Mouse (Mus musculus) embryonic facial prominence, embryonic 12.5 days (tissue): ENCODE measurements around the gene Srpr. TPM values are rescaled to one million over a fixed set of nuclear protein-coding genes. Genes with fewer than 3 reads are reported as not detected.
A peak's percentile ranks its signal among the peaks of the same experiment; 100 is the strongest.

Source experiments
- ATAC-seq: fragments of 200-750 bp; cut with Nextera tagmentation; 2 replicates; pipeline ENCODE4 v1.8.0; 2017; ENCODE audit not compliant: insufficient number of reproducible peaks, insufficient read depth, low FRiP score, low TSS enrichment
- H3K27ac ChIP-seq: fragments of 300-500 bp; sonication (generic); 2 replicates; pipeline ENCODE4 v1.5.1; 2016; ENCODE audit warnings: mild to moderate bottlenecking
- H3K27me3 ChIP-seq: fragments of 300-500 bp; sonication (generic); 2 replicates; pipeline ENCODE4 v1.6.1; 2016; ENCODE audit warnings: mild to moderate bottlenecking, moderate library complexity
- H3K36me3 ChIP-seq: fragments of 300-500 bp; sonication (generic); 2 replicates; pipeline ENCODE4 v1.6.1; 2016; ENCODE audit warnings: mild to moderate bottlenecking
- H3K4me1 ChIP-seq: fragments of 300-500 bp; sonication (generic); 2 replicates; pipeline ENCODE4 v1.6.1; 2016
- H3K4me2 ChIP-seq: fragments of 300-500 bp; sonication (generic); replicated peaks from 2 replicates; pipeline ENCODE4 v1.6.1; 2016; ENCODE audit warnings: mild to moderate bottlenecking, moderate library complexity
- H3K4me3 ChIP-seq: fragments of 300-500 bp; sonication (generic); 2 replicates; pipeline ENCODE4 v1.5.1; 2016; ENCODE audit warnings: mild to moderate bottlenecking
- H3K9ac ChIP-seq: fragments of 300-500 bp; sonication (generic); 2 replicates; pipeline ENCODE4 v1.6.1; 2016; ENCODE audit warnings: mild to moderate bottlenecking, moderate library complexity
- H3K9me3 ChIP-seq: fragments of 300-500 bp; sonication (generic); 2 replicates; pipeline ENCODE4 v1.6.1; 2016; ENCODE audit warnings: mild to moderate bottlenecking, moderate library complexity
- WGBS: fragments of 180-500 bp; shearing (Covaris S2); methylation state at CpG from one replicate; pipeline ENCODE4 v1.1.7; 2016; 5-methylcytosine and 5-hydroxymethylcytosine counted together
- polyA plus RNA-seq: library from polyadenylated mRNA; unstranded; fragments of >200 nt; fragmentation: Nextera tagmentation; extraction: Ambion mirVana; gene quantifications from 2 replicates; pipeline ENCODE4 v1.2.1, GENCODE M21; 2016

The Srpr gene
- polyA plus RNA-seq, 1 experiment from 2014 or later, result 112 TPM

GRCm38 (mm10) chr9:35194048-35194447, 5.9 kb upstream of the Srpr start:
- H3K4me2 ChIP-seq, result no peak overlapping the region
- H3K27me3 ChIP-seq, result no peaks in the 10 kb centered on the region
- no peaks in the 10 kb centered on the region for H3K4me1 ChIP-seq
- 90% methylated on average over 3 of the region's 3 CpGs for WGBS
- no peak for ATAC-seq
- H3K9ac ChIP-seq, result no peak overlapping the region
- H3K4me3 ChIP-seq, result no peak overlapping the region
- H3K36me3 ChIP-seq, result peaks cover 14% of the 10 kb centered on the region
- no peaks in the 10 kb centered on the region for H3K9me3 ChIP-seq
- H3K27ac ChIP-seq, result no peak overlapping the region

DNA sequence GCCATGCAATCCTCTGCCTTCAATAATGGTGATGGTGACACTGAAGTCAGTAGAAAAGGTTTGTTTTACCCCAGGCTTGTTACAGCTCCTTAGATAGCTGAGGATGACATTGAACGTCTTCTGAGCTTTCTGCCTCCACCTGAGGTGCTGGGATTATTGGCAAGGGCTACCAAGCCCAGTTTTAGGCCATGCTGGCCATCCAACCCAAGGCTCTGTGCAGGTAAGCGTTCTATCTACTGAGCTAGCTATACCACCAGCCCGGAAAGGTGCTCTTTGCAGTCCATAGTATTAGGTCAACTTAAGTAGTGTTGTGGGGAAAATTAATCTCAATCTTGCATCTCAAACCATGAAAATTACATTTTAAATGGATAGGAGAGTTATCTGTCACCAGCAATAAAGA, 2.4 kb upstream of the Srpr start:
- no peak overlapping the region for H3K4me2 ChIP-seq
- no peak for ATAC-seq

GRCm38 (mm10) chr9:35198351-35198750, 1.6 kb upstream of the Srpr start:
- 79% methylated on average over 10 of the region's 10 CpGs for WGBS
- Histone ChIP-seq H3K4me3 (no peak overlapping the region), H3K4me1 (peaks cover 7% of the 10 kb centered on the region; the same call in 1 of the 2 replicates), H3K27me3 (no peaks in the 10 kb centered on the region), H3K4me2 (no peak overlapping the region), H3K9ac (0 out of 2 replicates have a peak overlapping the region, but pooled peaks have one; percentile 4), H3K27ac (no peak overlapping the region), H3K9me3 (no peaks in the 10 kb centered on the region), H3K36me3 (no peaks in the 10 kb centered on the region)
- no peak for ATAC-seq

More for the DNA sequence above, 2.4 kb upstream of the Srpr start:
- H3K36me3 ChIP-seq, result no peaks in the 10 kb centered on the region
- H3K4me1 ChIP-seq, result peaks cover 7% of the 10 kb centered on the region; the same call in 1 of the 2 replicates
- no peaks in the 10 kb centered on the region for H3K9me3 ChIP-seq
- WGBS, result 91% methylated on average over 3 of the region's 3 CpGs
- no peak overlapping the region for H3K27ac ChIP-seq
- H3K9ac ChIP-seq, result no peak overlapping the region
- no peak overlapping the region for H3K4me3 ChIP-seq
- no peaks in the 10 kb centered on the region for H3K27me3 ChIP-seq

DNA sequence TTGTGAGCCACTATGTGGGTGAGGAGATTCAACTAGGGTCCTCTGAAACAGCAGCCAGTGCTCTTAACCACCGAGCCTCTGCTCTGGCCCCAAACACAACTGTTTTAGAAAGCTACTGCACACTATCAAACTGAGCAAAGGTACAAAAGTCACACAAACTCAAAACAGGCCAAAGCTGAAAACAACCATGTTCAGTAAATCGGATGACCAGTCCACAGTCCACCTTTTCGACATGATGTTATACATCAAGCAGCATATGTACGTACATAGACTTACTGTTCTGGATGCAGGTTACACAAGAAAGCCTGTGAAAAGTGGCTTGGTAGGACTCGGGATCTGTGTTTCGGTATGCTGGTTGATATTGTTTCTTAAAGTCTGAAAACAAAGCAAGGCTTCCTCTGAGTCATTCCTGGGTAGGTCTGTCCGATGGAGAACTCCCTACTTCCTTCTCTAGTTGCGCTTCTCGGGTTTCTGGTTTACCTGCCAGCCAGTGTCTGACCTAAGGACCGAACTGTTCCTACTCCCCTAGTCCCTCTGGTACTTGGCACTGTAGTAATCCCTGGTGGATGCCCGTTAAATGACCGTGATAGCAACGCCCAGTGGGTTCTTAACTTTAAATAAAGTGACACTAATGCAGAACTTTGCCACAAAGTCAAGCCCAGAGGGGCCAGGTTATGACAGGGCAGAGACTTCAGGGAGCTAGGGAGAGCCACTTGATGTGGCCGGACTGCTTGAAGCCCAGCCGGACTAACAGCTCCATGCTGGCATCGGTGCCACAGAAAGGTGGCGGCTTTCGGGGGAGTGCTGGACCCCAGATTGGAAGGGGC, 817 bp upstream of the Srpr start:
- H3K36me3 ChIP-seq, result no peaks in the 10 kb centered on the region
- no peaks in the 10 kb centered on the region for H3K27me3 ChIP-seq
- H3K4me3 ChIP-seq, result peak overlapping the region; percentile 65
- H3K4me2 ChIP-seq, result peak overlapping the region; percentile 73
- H3K27ac ChIP-seq, result peak overlapping the region; percentile 46; the same call in 1 of the 2 replicates
- H3K9ac ChIP-seq, result peak overlapping the region; percentile 78
- H3K4me1 ChIP-seq, result peaks cover 7% of the 10 kb centered on the region; the same call in 1 of the 2 replicates
- peak; percentile 48 for ATAC-seq
- WGBS, result 23% methylated on average over 18 of the region's 18 CpGs
- no peaks in the 10 kb centered on the region for H3K9me3 ChIP-seq

GRCm38 (mm10) chr9:35200529-35201060, 620 bp downstream of the Srpr start:
- peaks cover 13% of the 10 kb centered on the region for H3K36me3 ChIP-seq
- no peak for ATAC-seq
- H3K4me1 ChIP-seq, result peaks cover 7% of the 10 kb centered on the region; the same call in 1 of the 2 replicates
- H3K27me3 ChIP-seq, result no peaks in the 10 kb centered on the region
- peak overlapping the region; percentile 65 for H3K4me3 ChIP-seq
- WGBS, result 69% methylated on average over 9 of the region's 9 CpGs
- no peaks in the 10 kb centered on the region for H3K9me3 ChIP-seq
- H3K27ac ChIP-seq, result no peak overlapping the region
- no peak overlapping the region for H3K9ac ChIP-seq
- H3K4me2 ChIP-seq, result peak overlapping the region; percentile 73

- H3K4me1 ChIP-seq, result peaks cover 7% of the 10 kb centered on the region; the same call in 1 of the 2 replicates
These were observed 3.6 kb downstream of the Srpr start for GRCm38 (mm10) chr9:35203536-35203935.

DNA sequence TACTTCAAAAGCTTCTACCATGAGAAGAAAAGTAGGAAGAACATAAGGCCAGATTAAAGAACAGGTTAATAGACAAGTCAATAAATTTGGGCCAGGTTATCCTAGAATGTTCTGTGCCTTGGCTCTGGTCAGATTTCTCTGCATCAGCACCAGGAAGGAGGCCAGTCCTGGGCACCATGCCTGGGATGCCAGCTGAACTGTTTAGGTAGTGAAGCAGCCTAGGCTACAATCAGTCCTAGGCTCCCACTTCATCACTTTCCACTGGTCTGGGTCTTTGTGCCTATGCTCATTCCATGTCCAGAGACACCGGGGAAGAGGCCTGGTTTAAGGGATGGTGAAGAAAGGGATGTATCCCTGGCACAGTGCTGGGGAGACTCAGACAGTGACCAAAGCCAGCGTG, 4.4 kb downstream of the Srpr start:
- peaks cover 7% of the 10 kb centered on the region; the same call in 1 of the 2 replicates for H3K4me1 ChIP-seq
- no peak overlapping the region for H3K9ac ChIP-seq
- no peak overlapping the region for H3K4me3 ChIP-seq
- WGBS, result 95% methylated on average over 2 of the region's 2 CpGs
- H3K27me3 ChIP-seq, result no peaks in the 10 kb centered on the region
- H3K36me3 ChIP-seq, result peaks cover 41% of the 10 kb centered on the region
- H3K9me3 ChIP-seq, result no peaks in the 10 kb centered on the region
- H3K27ac ChIP-seq, result no peak overlapping the region
- ATAC-seq, result no peak
- H3K4me2 ChIP-seq, result no peak overlapping the region

More at GRCm38 (mm10) chr9:35203536-35203935, 3.6 kb downstream of the Srpr start:
- Histone ChIP-seq H3K4me3 (no peak overlapping the region), H3K27me3 (no peaks in the 10 kb centered on the region), H3K9me3 (no peaks in the 10 kb centered on the region), H3K4me2 (no peak overlapping the region), H3K27ac (no peak overlapping the region), H3K36me3 (peaks cover 41% of the 10 kb centered on the region), H3K9ac (no peak overlapping the region)
- no peak for ATAC-seq
- 70% methylated on average over 3 of the region's 3 CpGs for WGBS

- peak; percentile 100 for ATAC-seq
- peak within 1 kb of the TSS; percentile 80 for H3K9ac ChIP-seq
- H3K36me3 ChIP-seq, result peaks cover 57% of the 10 kb centered on the region
- H3K27ac ChIP-seq, result peak within 1 kb of the TSS; percentile 83
- H3K4me3 ChIP-seq, result peak within 1 kb of the TSS; percentile 71
- H3K27me3 ChIP-seq, result no peaks in the 10 kb centered on the region
- H3K4me1 ChIP-seq, result peaks cover 16% of the 10 kb centered on the region; the same call in 1 of the 2 replicates
- H3K4me2 ChIP-seq, result peak within 1 kb of the TSS; percentile 80
- 1% methylated on average over 72 of the region's 72 CpGs for WGBS
- no peaks in the 10 kb centered on the region for H3K9me3 ChIP-seq
These were observed 10.8 kb downstream of the Srpr start, which contains the start of gene Foxred1 for GRCm38 (mm10) chr9:35210542-35211474. Gene Foxred1 (minus strand): TSS chr9:35211055.

GRCm38 (mm10) chr9:35211573-35212511, 11.9 kb downstream of the Srpr start:
- Histone ChIP-seq H3K27me3 (no peaks in the 10 kb centered on the region), H3K4me1 (peaks cover 16% of the 10 kb centered on the region; the same call in 1 of the 2 replicates), H3K9me3 (no peaks in the 10 kb centered on the region), H3K4me3 (peak overlapping the region; percentile 71), H3K27ac (0 out of 2 replicates have a peak overlapping the region, but pooled peaks have one; percentile 47), H3K4me2 (peak overlapping the region; percentile 80), H3K9ac (peak overlapping the region; percentile 80), H3K36me3 (peaks cover 55% of the 10 kb centered on the region)
- 37% methylated on average over 26 of the region's 26 CpGs for WGBS
- ATAC-seq, result no peak

- Histone ChIP-seq H3K27ac (no peak overlapping the region), H3K9me3 (no peaks in the 10 kb centered on the region), H3K4me3 (no peak overlapping the region), H3K36me3 (peaks cover 57% of the 10 kb centered on the region), H3K4me1 (no peaks in the 10 kb centered on the region), H3K9ac (no peak overlapping the region), H3K4me2 (no peak overlapping the region), H3K27me3 (no peaks in the 10 kb centered on the region)
- 69% methylated on average over 1 of the region's 1 CpGs for WGBS
- ATAC-seq, result no peak
These were observed 18.0 kb downstream of the Srpr start for GRCm38 (mm10) chr9:35217963-35218362.
